Mouse (Mus musculus) B cell, adult 62 days (primary cell): ENCODE measurements around the gene Gm8660. TPM values are rescaled to one million over a fixed set of nuclear protein-coding genes. Genes with fewer than 3 reads are reported as not detected.

Source experiments
- total RNA-seq: library from RNA; stranded (reverse); gene quantifications from 4 replicates; pipeline ENCODE4 v1.2.4, GENCODE M21; 2023

The Gm8660 gene
- total RNA-seq: not detected in 4 replicates

GRCm38 (mm10) chr7:22370939-22371338 lies at the start of gene Gm8660:
Gm8660 (minus strand) TSS chr7:22371039.

GRCm38 (mm10) chr7:22413283-22413682 lies 42.4 kb upstream of the Gm8660 start, which contains the start of gene Vmn1r148:
Vmn1r148 (plus strand) TSS chr7:22413583.

GRCm38 (mm10) chr7:22329617-22330016 lies 41.2 kb downstream of the Gm8660 start, which contains the start of gene Gm4187:
Gm4187 (minus strand) TSS chr7:22329717.

Other genes with a start within 250 kb of the Gm8660 start
- not detected in 4 replicates for gene Gm10666, start 236.3 kb downstream of the Gm8660 start, total RNA-seq
- gene Vmn1r142, start 207.0 kb downstream of the Gm8660 start, total RNA-seq: not detected in 4 replicates
- not detected in 4 replicates for gene Vmn1r143, start 181.7 kb downstream of the Gm8660 start, total RNA-seq
- not detected in 4 replicates for gene Gm8653, start 169.8 kb downstream of the Gm8660 start, total RNA-seq
- not detected in 4 replicates for gene Gm8453, start 141.6 kb downstream of the Gm8660 start, total RNA-seq
- gene Gm4187, start 41.3 kb downstream of the Gm8660 start, total RNA-seq: not detected in 4 replicates
- not detected in 4 replicates for gene Vmn1r148, start 42.5 kb upstream of the Gm8660 start, total RNA-seq
- not detected in 4 replicates for gene Vmn1r149, start 67.2 kb upstream of the Gm8660 start, total RNA-seq
- gene Gm10665, start 93.0 kb upstream of the Gm8660 start, total RNA-seq: not detected in 4 replicates
- gene Vmn1r151, start 128.6 kb upstream of the Gm8660 start, total RNA-seq: not detected in 4 replicates
- gene Vmn1r152, start 151.9 kb upstream of the Gm8660 start, total RNA-seq: not detected in 4 replicates
- gene Gm8677, start 163.8 kb upstream of the Gm8660 start, total RNA-seq: not detected in 4 replicates
- not detected in 4 replicates for gene Gm4201, start 194.3 kb upstream of the Gm8660 start, total RNA-seq
- gene Gm4565, start 217.1 kb upstream of the Gm8660 start, total RNA-seq: not detected in 4 replicates